Mouse (Mus musculus): ENCODE results near the gene Glb1.

DNA sequence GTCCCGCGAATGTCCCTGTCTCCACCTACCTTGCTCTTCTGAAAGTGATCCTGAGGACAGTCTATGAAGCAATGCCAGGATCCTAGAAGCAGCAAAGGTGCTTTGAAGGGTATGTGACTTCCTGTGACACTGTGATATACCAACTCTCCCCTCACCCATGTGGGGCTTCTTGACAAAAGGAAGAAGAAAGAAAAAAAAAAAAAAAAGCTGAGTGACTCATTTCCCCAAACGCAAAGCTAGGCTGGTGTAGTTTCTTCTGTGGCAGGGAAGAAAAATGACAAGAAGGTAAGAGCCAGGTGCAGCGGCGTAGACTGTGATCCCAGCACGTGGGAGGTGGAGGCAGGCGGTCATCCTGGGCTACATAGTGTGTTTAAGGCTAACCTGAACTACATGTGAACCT lies 95.6 kb downstream of the Glb1 start:
- TF ChIP-seq CTCF (IDR thresholded peaks at IDR 0.05; ENCODE audit: control insufficient read depth, insufficient read depth, insufficient replicate concordance, low read depth, low read length): no peak
- no peak for TF ChIP-seq POLR2A (IDR thresholded peaks at IDR 0.05; ENCODE audit: control insufficient read depth, low read depth, low read length)
